Mouse (Mus musculus) hindbrain, embryonic 10.5 days (tissue): ENCODE data around the gene Olfr432. TPM values are rescaled to one million over a fixed set of nuclear protein-coding genes. Genes with fewer than 3 reads are reported as not detected.

ENCODE experiments used
- DNase-seq: peaks from one replicate; pipeline ENCODE4 v3.0.0-alpha.2; 2017; ENCODE audit warnings: low spot score
- H3K27ac ChIP-seq: fragments of 300-500 bp; sonication (generic); 2 replicates; pipeline ENCODE4 v1.5.1; 2016; ENCODE audit warnings: mild to moderate bottlenecking, moderate library complexity
- H3K27me3 ChIP-seq: fragments of 300-500 bp; sonication (generic); 2 replicates; pipeline ENCODE4 v1.6.1; 2016; ENCODE audit warnings: mild to moderate bottlenecking; ENCODE audit not compliant: poor library complexity, insufficient read depth, severe bottlenecking
- H3K36me3 ChIP-seq: fragments of 300-500 bp; sonication (generic); 2 replicates; pipeline ENCODE4 v1.6.1; 2016; ENCODE audit warnings: mild to moderate bottlenecking, moderate library complexity
- H3K4me1 ChIP-seq: fragments of 300-500 bp; sonication (generic); replicated peaks from 2 replicates; pipeline ENCODE4 v1.6.1; 2016; ENCODE audit warnings: mild to moderate bottlenecking
- H3K4me3 ChIP-seq: fragments of 300-500 bp; sonication (generic); 2 replicates; pipeline ENCODE4 v1.5.1; 2016; ENCODE audit warnings: mild to moderate bottlenecking, moderate library complexity
- H3K9me3 ChIP-seq: fragments of 300-500 bp; sonication (generic); 2 replicates; pipeline ENCODE4 v1.6.1; 2016; ENCODE audit warnings: mild to moderate bottlenecking, moderate library complexity
- WGBS: fragments of 180-500 bp; shearing (Covaris S2); methylation state at CpG from one replicate; pipeline ENCODE4 v1.1.7; 2016; 5-methylcytosine and 5-hydroxymethylcytosine counted together
- polyA plus RNA-seq: library from polyadenylated mRNA; unstranded; fragments of >200 nt; fragmentation: Nextera tagmentation; extraction: Ambion mirVana; gene quantifications from 2 replicates; pipeline ENCODE4 v1.2.1, GENCODE M21; 2016

Gene Olfr432
- polyA plus RNA-seq, 1 experiment from 2014 or later: not detected

- Histone ChIP-seq H3K27me3 (no peaks in the 10 kb centered on the region), H3K4me3 (no peak overlapping the region), H3K4me1 (no peaks in the 10 kb centered on the region), H3K36me3 (no peaks in the 10 kb centered on the region), H3K9me3 (no peaks in the 10 kb centered on the region), H3K27ac (no peak overlapping the region)
- DNase-seq: no peak
- WGBS: 88% methylated on average over 5 of the region's 5 CpGs
These were observed 3.0 kb downstream of the Olfr432 start for GRCm38 (mm10) chr1:174051931-174052536.

GRCm38 (mm10) chr1:174052981-174053380 lies 4.0 kb downstream of the Olfr432 start:
- no peaks in the 10 kb centered on the region for H3K36me3 ChIP-seq
- no peaks in the 10 kb centered on the region for H3K27me3 ChIP-seq
- H3K4me3 ChIP-seq: no peak overlapping the region
- H3K27ac ChIP-seq: no peak overlapping the region
- 82% methylated on average over 3 of the region's 3 CpGs for WGBS
- no peak for DNase-seq
- H3K4me1 ChIP-seq: no peaks in the 10 kb centered on the region
- H3K9me3 ChIP-seq: no peaks in the 10 kb centered on the region

GRCm38 (mm10) chr1:174055248-174055647 lies 6.2 kb downstream of the Olfr432 start:
- Histone ChIP-seq H3K4me3 (no peak overlapping the region), H3K4me1 (no peaks in the 10 kb centered on the region), H3K27me3 (no peaks in the 10 kb centered on the region), H3K36me3 (no peaks in the 10 kb centered on the region), H3K27ac (no peak overlapping the region), H3K9me3 (no peaks in the 10 kb centered on the region)
- no peak for DNase-seq
- 79% methylated on average over 2 of the region's 2 CpGs for WGBS

- H3K36me3 ChIP-seq: no peaks in the 10 kb centered on the region
- H3K27ac ChIP-seq: no peak within 1 kb of the TSS
- H3K9me3 ChIP-seq: no peaks in the 10 kb centered on the region
- H3K4me3 ChIP-seq: no peak within 1 kb of the TSS
- WGBS: 90% methylated on average over 3 of the region's 3 CpGs
- DNase-seq: no peak
- no peaks in the 10 kb centered on the region for H3K27me3 ChIP-seq
- H3K4me1 ChIP-seq: no peaks in the 10 kb centered on the region
These were observed 17.3 kb downstream of the Olfr432 start, which contains the start of gene Olfr430 for GRCm38 (mm10) chr1:174066305-174066704. Gene Olfr430 (plus strand): TSS chr1:174066605.

GRCm38 (mm10) chr1:174084031-174084430 lies 35.0 kb downstream of the Olfr432 start, which contains the start of gene Olfr429:
Gene Olfr429 (plus strand): TSS chr1:174084331.
- Histone ChIP-seq H3K27ac (no peak within 1 kb of the TSS), H3K4me3 (no peak within 1 kb of the TSS), H3K4me1 (no peaks in the 10 kb centered on the region), H3K36me3 (no peaks in the 10 kb centered on the region), H3K27me3 (no peaks in the 10 kb centered on the region), H3K9me3 (no peaks in the 10 kb centered on the region)
- 89% methylated on average over 2 of the region's 2 CpGs for WGBS
- no peak for DNase-seq

GRCm38 (mm10) chr1:174096591-174096990 lies 47.6 kb downstream of the Olfr432 start, which contains the start of gene Olfr427:
Gene Olfr427 (plus strand): TSS chr1:174096891.
- 87% methylated on average over 1 of the region's 1 CpGs for WGBS
- H3K4me3 ChIP-seq: no peak within 1 kb of the TSS
- H3K9me3 ChIP-seq: no peaks in the 10 kb centered on the region
- no peaks in the 10 kb centered on the region for H3K36me3 ChIP-seq
- H3K4me1 ChIP-seq: no peaks in the 10 kb centered on the region
- no peak for DNase-seq
- no peak within 1 kb of the TSS for H3K27ac ChIP-seq
- no peaks in the 10 kb centered on the region for H3K27me3 ChIP-seq

GRCm38 (mm10) chr1:174103735-174104134 lies 54.7 kb downstream of the Olfr432 start:
- no peak overlapping the region for H3K27ac ChIP-seq
- no peaks in the 10 kb centered on the region for H3K9me3 ChIP-seq
- H3K4me3 ChIP-seq: no peak overlapping the region
- no peak for DNase-seq
- WGBS: 63% methylated on average over 2 of the region's 2 CpGs
- no peaks in the 10 kb centered on the region for H3K36me3 ChIP-seq
- no peaks in the 10 kb centered on the region for H3K27me3 ChIP-seq
- H3K4me1 ChIP-seq: no peaks in the 10 kb centered on the region

Other genes with a start within 250 kb of the Olfr432 start
- gene Ifi211, start 136.2 kb upstream of the Olfr432 start, polyA plus RNA-seq: 0.24 TPM in 1 of 2 replicates, not detected in the other
- gene Mndal, start 106.7 kb upstream of the Olfr432 start, polyA plus RNA-seq: 0.26 TPM in 1 of 2 replicates, not detected in the other
- not detected in 2 replicates for gene Ifi203, start 106.5 kb upstream of the Olfr432 start, polyA plus RNA-seq
- not detected in 2 replicates for gene Ifi202b, start 66.5 kb upstream of the Olfr432 start, polyA plus RNA-seq
- 0.16 TPM in 1 of 2 replicates, not detected in the other for gene Ifi205, start 17.4 kb upstream of the Olfr432 start, polyA plus RNA-seq
- not detected in 2 replicates for gene Olfr433, start 8.5 kb upstream of the Olfr432 start, polyA plus RNA-seq
- gene Olfr430, start 17.4 kb downstream of the Olfr432 start, polyA plus RNA-seq: not detected in 2 replicates
- gene Olfr429, start 35.1 kb downstream of the Olfr432 start, polyA plus RNA-seq: not detected in 2 replicates
- gene Olfr427, start 47.7 kb downstream of the Olfr432 start, polyA plus RNA-seq: not detected in 2 replicates
- gene Olfr231, start 72.0 kb downstream of the Olfr432 start, polyA plus RNA-seq: not detected in 2 replicates
- gene Olfr424, start 82.3 kb downstream of the Olfr432 start, polyA plus RNA-seq: not detected in 2 replicates
- not detected in 2 replicates for gene Olfr420, start 106.4 kb downstream of the Olfr432 start, polyA plus RNA-seq
- gene Spta1, start 123.6 kb downstream of the Olfr432 start, polyA plus RNA-seq: 0.78 and 1.5 TPM in 2 replicates
- not detected in 2 replicates for gene Olfr419, start 202.9 kb downstream of the Olfr432 start, polyA plus RNA-seq